Mouse (Mus musculus): ENCODE results near the gene Coq10b. TPM values are rescaled to one million over a fixed set of nuclear protein-coding genes. Genes with fewer than 3 reads are reported as not detected.

Coq10b gene
- total and polyA plus RNA-seq, 2 experiments from 2014 or later = 11.5 to 32.2 TPM

- no peak overlapping the region for H3K9ac ChIP-seq (replicated peaks; ENCODE audit: low read depth, low read length)
- no peak overlapping the region for H3K4me2 ChIP-seq (ENCODE audit: low read depth, low read length)
- ATAC-seq (ENCODE audit: insufficient read depth, low read depth) (no peak), DNase-seq (ENCODE audit: low spot score) (no peak)
- H3K9me3 ChIP-seq (replicated peaks; ENCODE audit: control insufficient read depth, low read length) = no peaks in the 10 kb centered on the region
- H3K4me1 ChIP-seq (ENCODE audit: control insufficient read depth, insufficient read depth) = peaks cover 10% of the 10 kb centered on the region; the same call in 1 of the 2 replicates
- WGBS = 78% methylated on average over 1 of the region's 1 CpGs
- H3K27ac ChIP-seq (ENCODE audit: low read depth) = no peak overlapping the region
- H3K4me3 ChIP-seq (ENCODE audit: low read depth, low read length) = no peak overlapping the region
- H3K27me3 ChIP-seq (ENCODE audit: control insufficient read depth, insufficient read depth, low read length) = no peaks in the 10 kb centered on the region
- H3K36me3 ChIP-seq (replicated peaks; ENCODE audit: control insufficient read depth, insufficient read depth, low read length) = peaks cover 15% of the 10 kb centered on the region
- TF ChIP-seq EP300 (IDR thresholded peaks at IDR 0.05; ENCODE audit: low read depth) = no peak
- TF ChIP-seq CTCF (IDR thresholded peaks at IDR 0.05; ENCODE audit: low read depth) = no peak
Measured at GRCm38 (mm10) chr1:55092469-55092868, 39.9 kb downstream of the Coq10b start.

- TF ChIP-seq CTCF (IDR thresholded peaks at IDR 0.05; ENCODE audit: low read depth) (no peak), EP300 (IDR thresholded peaks at IDR 0.05; ENCODE audit: low read depth) (no peak)
- no peak overlapping the region for H3K4me2 ChIP-seq (ENCODE audit: low read depth, low read length)
- H3K4me1 ChIP-seq (ENCODE audit: control insufficient read depth, insufficient read depth) = no peaks in the 10 kb centered on the region
- WGBS = 79% methylated on average over 9 of the region's 9 CpGs
- no peaks in the 10 kb centered on the region for H3K36me3 ChIP-seq (replicated peaks; ENCODE audit: control insufficient read depth, insufficient read depth, low read length)
- no peaks in the 10 kb centered on the region for H3K27me3 ChIP-seq (ENCODE audit: control insufficient read depth, insufficient read depth, low read length)
- no peak for DNase-seq (ENCODE audit: low spot score)
- no peak for ATAC-seq (ENCODE audit: insufficient read depth, low read depth)
- H3K9me3 ChIP-seq (replicated peaks; ENCODE audit: control insufficient read depth, low read length) = no peaks in the 10 kb centered on the region
- no peak overlapping the region for H3K27ac ChIP-seq (ENCODE audit: low read depth)
- no peak overlapping the region for H3K4me3 ChIP-seq (ENCODE audit: low read depth, low read length)
- no peak overlapping the region for H3K9ac ChIP-seq (replicated peaks; ENCODE audit: low read depth, low read length)
Measured at GRCm38 (mm10) chr1:55106919-55107585, 54.5 kb downstream of the Coq10b start.

GRCm38 (mm10) chr1:55107644-55108043 is 55.1 kb downstream of the Coq10b start:
- H3K4me1 ChIP-seq (ENCODE audit: control insufficient read depth, insufficient read depth) = no peaks in the 10 kb centered on the region
- no peak overlapping the region for H3K4me3 ChIP-seq (ENCODE audit: low read depth, low read length)
- ATAC-seq (ENCODE audit: insufficient read depth, low read depth) = no peak
- no peak for DNase-seq (ENCODE audit: low spot score)
- 67% methylated on average over 1 of the region's 1 CpGs for WGBS
- H3K9ac ChIP-seq (replicated peaks; ENCODE audit: low read depth, low read length) = no peak overlapping the region
- no peak overlapping the region for H3K27ac ChIP-seq (ENCODE audit: low read depth)
- no peaks in the 10 kb centered on the region for H3K9me3 ChIP-seq (replicated peaks; ENCODE audit: control insufficient read depth, low read length)
- no peaks in the 10 kb centered on the region for H3K36me3 ChIP-seq (replicated peaks; ENCODE audit: control insufficient read depth, insufficient read depth, low read length)
- TF ChIP-seq EP300 (IDR thresholded peaks at IDR 0.05; ENCODE audit: low read depth) (no peak), CTCF (IDR thresholded peaks at IDR 0.05; ENCODE audit: low read depth) (no peak)
- no peak overlapping the region for H3K4me2 ChIP-seq (ENCODE audit: low read depth, low read length)
- no peaks in the 10 kb centered on the region for H3K27me3 ChIP-seq (ENCODE audit: control insufficient read depth, insufficient read depth, low read length)

GRCm38 (mm10) chr1:55108473-55108872 is 55.9 kb downstream of the Coq10b start:
- ATAC-seq (ENCODE audit: insufficient read depth, low read depth) = no peak
- H3K36me3 ChIP-seq (replicated peaks; ENCODE audit: control insufficient read depth, insufficient read depth, low read length) = no peaks in the 10 kb centered on the region
- H3K4me1 ChIP-seq (ENCODE audit: control insufficient read depth, insufficient read depth) = no peaks in the 10 kb centered on the region
- 47% methylated on average over 2 of the region's 2 CpGs for WGBS
- H3K27me3 ChIP-seq (ENCODE audit: control insufficient read depth, insufficient read depth, low read length) = no peaks in the 10 kb centered on the region
- no peak for TF ChIP-seq EP300 (IDR thresholded peaks at IDR 0.05; ENCODE audit: low read depth)
- no peak for TF ChIP-seq CTCF (IDR thresholded peaks at IDR 0.05; ENCODE audit: low read depth)
- no peak overlapping the region for H3K4me2 ChIP-seq (ENCODE audit: low read depth, low read length)
- no peak for DNase-seq (ENCODE audit: low spot score)
- no peak overlapping the region for H3K9ac ChIP-seq (replicated peaks; ENCODE audit: low read depth, low read length)
- H3K27ac ChIP-seq (ENCODE audit: low read depth) = no peak overlapping the region
- no peaks in the 10 kb centered on the region for H3K9me3 ChIP-seq (replicated peaks; ENCODE audit: control insufficient read depth, low read length)
- H3K4me3 ChIP-seq (ENCODE audit: low read depth, low read length) = no peak overlapping the region

- no peak overlapping the region for H3K9ac ChIP-seq (replicated peaks; ENCODE audit: low read depth, low read length)
- H3K4me3 ChIP-seq (ENCODE audit: low read depth, low read length) = no peak overlapping the region
- no peaks in the 10 kb centered on the region for H3K4me1 ChIP-seq (ENCODE audit: control insufficient read depth, insufficient read depth)
- H3K27ac ChIP-seq (ENCODE audit: low read depth) = no peak overlapping the region
- 88% methylated on average over 4 of the region's 4 CpGs for whole genome bisulfite sequencing
- H3K27me3 ChIP-seq (ENCODE audit: control insufficient read depth, insufficient read depth, low read length) = no peaks in the 10 kb centered on the region
- no peak for TF ChIP-seq EP300 (IDR thresholded peaks at IDR 0.05; ENCODE audit: low read depth)
- no peak for TF ChIP-seq CTCF (IDR thresholded peaks at IDR 0.05; ENCODE audit: low read depth)
- no peak overlapping the region for H3K4me2 ChIP-seq (ENCODE audit: low read depth, low read length)
- no peak for ATAC-seq (ENCODE audit: insufficient read depth, low read depth)
- no peaks in the 10 kb centered on the region for H3K36me3 ChIP-seq (replicated peaks; ENCODE audit: control insufficient read depth, insufficient read depth, low read length)
- H3K9me3 ChIP-seq (replicated peaks; ENCODE audit: control insufficient read depth, low read length) = no peaks in the 10 kb centered on the region
- DNase-seq (ENCODE audit: low spot score) = no peak
Measured at GRCm38 (mm10) chr1:55109066-55109766, 56.6 kb downstream of the Coq10b start.

Other genes starting within 250 kb of the Coq10b start
- gene Ankrd44, start 126.4 kb upstream of the Coq10b start, total RNA-seq (2014; rRNA removed; ENCODE audit: low replicate concordance) = 9.6 and 14.6 TPM in 2 replicates
- gene Ankrd44, start 126.4 kb upstream of the Coq10b start, polyA plus RNA-seq (2015; fragmentation: Nextera tagmentation; extraction: Ambion mirVana) = 3.3 and 3.8 TPM in 2 replicates
- gene Sf3b1, start 25.3 kb upstream of the Coq10b start, total RNA-seq (2014; rRNA removed; ENCODE audit: low replicate concordance) = 118 and 119 TPM in 2 replicates
- gene Sf3b1, start 25.3 kb upstream of the Coq10b start, polyA plus RNA-seq (2015; fragmentation: Nextera tagmentation; extraction: Ambion mirVana) = 172 and 173 TPM in 2 replicates
- gene Hspe1, start 35.4 kb downstream of the Coq10b start, total RNA-seq (2014; rRNA removed; ENCODE audit: low replicate concordance) = 89.3 and 108 TPM in 2 replicates
- gene Hspe1, start 35.4 kb downstream of the Coq10b start, polyA plus RNA-seq (2015; fragmentation: Nextera tagmentation; extraction: Ambion mirVana) = 350 and 362 TPM in 2 replicates
- gene Hspd1, start 35.5 kb downstream of the Coq10b start, total RNA-seq (2014; rRNA removed; ENCODE audit: low replicate concordance) = 114 and 139 TPM in 2 replicates
- gene Hspd1, start 35.5 kb downstream of the Coq10b start, polyA plus RNA-seq (2015; fragmentation: Nextera tagmentation; extraction: Ambion mirVana) = 394 and 397 TPM in 2 replicates
- gene Mob4, start 78.5 kb downstream of the Coq10b start, total RNA-seq (2014; rRNA removed; ENCODE audit: low replicate concordance) = 35.5 and 59.2 TPM in 2 replicates
- 98.1 and 105 TPM in 2 replicates for gene Mob4, start 78.5 kb downstream of the Coq10b start, polyA plus RNA-seq (2015; fragmentation: Nextera tagmentation; extraction: Ambion mirVana)
- gene Rftn2, start 174.0 kb downstream of the Coq10b start, total RNA-seq (2014; rRNA removed; ENCODE audit: low replicate concordance) = 3.6 and 6.1 TPM in 2 replicates
- gene Rftn2, start 174.0 kb downstream of the Coq10b start, polyA plus RNA-seq (2015; fragmentation: Nextera tagmentation; extraction: Ambion mirVana) = 7.2 TPM in 2 replicates
- gene Mars2, start 184.4 kb downstream of the Coq10b start, total RNA-seq (2014; rRNA removed; ENCODE audit: low replicate concordance) = 5.1 and 5.7 TPM in 2 replicates
- gene Mars2, start 184.4 kb downstream of the Coq10b start, polyA plus RNA-seq (2015; fragmentation: Nextera tagmentation; extraction: Ambion mirVana) = 2.4 and 2.9 TPM in 2 replicates

All from heart, postnatal 0 days (tissue).